Mouse (Mus musculus) MEL (cell line): ENCODE results near the gene Olfr805. TPM values are rescaled to one million over a fixed set of nuclear protein-coding genes. Genes with fewer than 3 reads are reported as not detected.

Experiments used
- DNase-seq: peaks from one replicate; pipeline ENCODE4 v3.0.0; 2011; ENCODE audit warnings: low read depth, low spot score
- H3K27ac ChIP-seq: 2 replicates; pipeline ENCODE4 v1.5.1; 2012; ENCODE audit warnings: low read depth, mild to moderate bottlenecking, control low read depth, low read length, moderate library complexity; ENCODE audit not compliant: control insufficient read depth
- H3K27me3 ChIP-seq, 2 experiments: fragments of 150-350 bp in 1 of 2; sonication (generic) in 1 of 2; 2 replicates each; pipeline ENCODE4 v1.6.1; 2012; ENCODE audit warnings: low read length in 2 of 2, mild to moderate bottlenecking in 2 of 2, improper control_type of control experiment in 1 of 2, moderate library complexity in 1 of 2; ENCODE audit not compliant: insufficient read depth in 2 of 2, control insufficient read depth in 1 of 2
- H3K36me3 ChIP-seq, 2 experiments: 2 replicates each; pipeline ENCODE4 v1.6.1; 2012 to 2014; ENCODE audit warnings: low read length in 2 of 2, improper control_type of control experiment in 1 of 2, inconsistent platforms in 1 of 2, mild to moderate bottlenecking in 1 of 2; ENCODE audit not compliant: insufficient read depth in 2 of 2, control insufficient read depth in 1 of 2
- H3K4me1 ChIP-seq, 2 experiments: fragments of 150-350 bp in 1 of 2; sonication (generic) in 1 of 2; 2 replicates each; pipeline ENCODE4 v1.6.1; 2012; ENCODE audit warnings: low read length in 2 of 2, improper control_type of control experiment in 1 of 2, mild to moderate bottlenecking in 1 of 2; ENCODE audit not compliant: insufficient read depth in 2 of 2, control insufficient read depth in 1 of 2
- H3K4me3 ChIP-seq, 2 experiments: fragments of 150-350 bp in 1 of 2; sonication (generic) in 1 of 2; 2 replicates each; pipeline ENCODE4 v1.5.1; 2012; ENCODE audit warnings: low read depth in 2 of 2, low read length in 2 of 2, mild to moderate bottlenecking in 2 of 2, moderate library complexity in 2 of 2, control low read depth in 1 of 2, improper control_type of control experiment in 1 of 2; ENCODE audit not compliant: control insufficient read depth in 1 of 2, insufficient read depth in 1 of 2
- H3K79me2 ChIP-seq: 2 replicates; pipeline ENCODE4 v1.6.1; 2012; ENCODE audit warnings: mild to moderate bottlenecking, low read length, moderate library complexity; ENCODE audit not compliant: control insufficient read depth, poor library complexity, insufficient read depth
- H3K9ac ChIP-seq: 2 replicates; pipeline ENCODE4 v1.6.1; 2012; ENCODE audit warnings: low read depth, mild to moderate bottlenecking, control low read depth, low read length, moderate library complexity; ENCODE audit not compliant: control insufficient read depth, poor library complexity, severe bottlenecking
- H3K9me3 ChIP-seq: fragments of 150-350 bp; sonication (generic); replicated peaks from 2 replicates; pipeline ENCODE4 v1.6.1; 2012; ENCODE audit warnings: mild to moderate bottlenecking, low read length, improper control_type of control experiment, moderate library complexity; ENCODE audit not compliant: insufficient read depth
- CHD2 ChIP-seq: IDR thresholded peaks from 2 replicates; pipeline ENCODE4 v1.6.1; 2011; ENCODE audit warnings: low read length, improper control_type of control experiment
- E2F4 ChIP-seq: IDR thresholded peaks from 2 replicates; pipeline ENCODE4 v1.6.1; 2011; ENCODE audit warnings: low read depth, low read length, improper control_type of control experiment, borderline replicate concordance
- ELF1 ChIP-seq: IDR thresholded peaks from 2 replicates; pipeline ENCODE4 v1.6.1; 2014; ENCODE audit warnings: low read depth, mild to moderate bottlenecking, inconsistent platforms, low read length, improper control_type of control experiment, moderate library complexity
- HCFC1 ChIP-seq: IDR thresholded peaks from 2 replicates; pipeline ENCODE4 v1.6.1; 2012; ENCODE audit warnings: low read depth, mild to moderate bottlenecking, inconsistent platforms, low read length, improper control_type of control experiment, moderate library complexity
- MAFK ChIP-seq: IDR thresholded peaks from 2 replicates; pipeline ENCODE4 v1.6.1; 2011; ENCODE audit warnings: low read depth, mild to moderate bottlenecking, low read length, improper control_type of control experiment, borderline replicate concordance
- MAX ChIP-seq: IDR thresholded peaks from 2 replicates; pipeline ENCODE4 v1.6.1; 2011; ENCODE audit warnings: low read length, improper control_type of control experiment
- MAZ ChIP-seq: IDR thresholded peaks from 2 replicates; pipeline ENCODE4 v1.6.1; 2012; ENCODE audit warnings: low read depth, mild to moderate bottlenecking, inconsistent platforms, low read length, improper control_type of control experiment
- MEF2A ChIP-seq: IDR thresholded peaks from 2 replicates; pipeline ENCODE4 v1.6.1; 2014; ENCODE audit warnings: low read depth, mild to moderate bottlenecking, inconsistent platforms, low read length, improper control_type of control experiment; ENCODE audit not compliant: poor library complexity, insufficient replicate concordance, severe bottlenecking; ENCODE audit errors: extremely low read depth
- NELFE ChIP-seq: IDR thresholded peaks from 2 replicates; pipeline ENCODE4 v1.6.1; 2011; ENCODE audit warnings: low read depth, low read length, improper control_type of control experiment
- NRF1 ChIP-seq: IDR thresholded peaks from 2 replicates; pipeline ENCODE4 v1.6.1; 2014; ENCODE audit warnings: low read depth, mild to moderate bottlenecking, inconsistent platforms, low read length, improper control_type of control experiment, moderate library complexity; ENCODE audit not compliant: poor library complexity, insufficient read depth, severe bottlenecking
- POLR2AphosphoS2 ChIP-seq: IDR thresholded peaks from 2 replicates; pipeline ENCODE4 v1.6.1; 2011; ENCODE audit warnings: low read length, improper control_type of control experiment
- RAD21 ChIP-seq: IDR thresholded peaks from 2 replicates; pipeline ENCODE4 v1.6.1; 2011; ENCODE audit warnings: mild to moderate bottlenecking, low read depth, low read length, improper control_type of control experiment
- RCOR1 ChIP-seq: IDR thresholded peaks from 2 replicates; pipeline ENCODE4 v1.6.1; 2012; ENCODE audit warnings: low read depth, mild to moderate bottlenecking, inconsistent platforms, low read length, improper control_type of control experiment
- TBP ChIP-seq: IDR thresholded peaks from 2 replicates; pipeline ENCODE4 v1.8.0; 2011; ENCODE audit warnings: low read depth, low read length, improper control_type of control experiment
- TCF12 ChIP-seq: IDR thresholded peaks from 2 replicates; pipeline ENCODE4 v1.6.1; 2014; ENCODE audit warnings: low read depth, mild to moderate bottlenecking, inconsistent platforms, low read length, improper control_type of control experiment, moderate library complexity
- USF1 ChIP-seq: IDR thresholded peaks from 2 replicates; pipeline ENCODE4 v1.6.1; 2014; ENCODE audit warnings: low read depth, mild to moderate bottlenecking, inconsistent platforms, low read length, improper control_type of control experiment, moderate library complexity
- USF2 ChIP-seq, 2 experiments: IDR thresholded peaks; 2 replicates each; pipeline ENCODE4 v1.6.1; 2011 to 2012; ENCODE audit warnings: improper control_type of control experiment in 2 of 2, low read length in 2 of 2, borderline replicate concordance in 1 of 2, inconsistent platforms in 1 of 2, low read depth in 1 of 2, mild to moderate bottlenecking in 1 of 2; ENCODE audit not compliant: insufficient read depth in 1 of 2
- ZC3H11A ChIP-seq: IDR thresholded peaks from 2 replicates; pipeline ENCODE4 v1.6.1; 2012; ENCODE audit warnings: low read depth, mild to moderate bottlenecking, inconsistent platforms, low read length, improper control_type of control experiment
- ZKSCAN1 ChIP-seq: IDR thresholded peaks from 2 replicates; pipeline ENCODE4 v1.6.1; 2012; ENCODE audit warnings: low read depth, mild to moderate bottlenecking, inconsistent platforms, low read length, improper control_type of control experiment, moderate library complexity
- ZNF384 ChIP-seq: IDR thresholded peaks from 2 replicates; pipeline ENCODE4 v1.6.1; 2012; ENCODE audit warnings: low read depth, mild to moderate bottlenecking, inconsistent platforms, low read length, improper control_type of control experiment
- polyA plus RNA-seq, 2 experiments: library from polyadenylated mRNA; stranded (reverse) in 1 of 2; unstranded in 1 of 2; fragments of >175 nt in 1 of 2; fragments of >200 nt in 1 of 2; gene quantifications; 2 replicates each; pipeline versions ENCODE4 v1.2.1 to v1.2.4; 2012; ENCODE audit warnings: low replicate concordance in 2 of 2, low read depth in 1 of 2; ENCODE audit not compliant: insufficient read length in 2 of 2, insufficient read depth in 1 of 2, missing spikeins in 1 of 2
- total RNA-seq: library from RNA; depleted of rRNA; stranded (reverse); fragments of 300-350 nt; gene quantifications from 2 replicates; pipeline ENCODE4 v1.2.3, GENCODE M21; 2012

Olfr805 gene
- total and polyA plus RNA-seq, 3 experiments: not detected

DNA sequence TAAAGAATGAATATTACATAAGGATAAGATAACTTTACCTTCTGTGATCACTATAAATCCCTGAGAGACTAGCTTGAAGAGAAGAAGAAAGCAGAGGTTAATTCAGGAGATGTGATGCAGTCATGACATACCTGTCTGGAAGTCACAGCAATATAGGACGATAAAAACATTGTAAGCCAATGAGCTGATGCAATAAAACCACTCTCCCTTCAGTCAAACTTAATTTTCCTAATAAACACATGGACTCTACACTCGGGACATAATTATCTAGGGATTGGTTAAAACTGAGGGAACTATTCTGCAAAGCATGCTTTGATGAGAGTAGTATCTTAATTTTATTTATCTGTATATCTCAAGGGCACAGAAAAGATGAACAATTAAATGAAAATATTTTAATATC lies 35.0 kb downstream of the Olfr805 start, which contains the start of gene Olfr803:
Gene Olfr803, minus strand, starts transcription at position 101 of the 400 bp plus-strand sequence.
- Histone ChIP-seq H3K27me3 (no peaks in the 10 kb centered on the region), H3K9ac (no peak within 1 kb of the TSS), H3K4me3 (no peak within 1 kb of the TSS), H3K9me3 (no peaks in the 10 kb centered on the region), H3K79me2 (no peaks in the 10 kb centered on the region), H3K36me3 (no peaks in the 10 kb centered on the region), H3K27ac (no peak within 1 kb of the TSS), H3K4me1 (no peaks in the 10 kb centered on the region)
- TF ChIP-seq MAFK (no peak), ZC3H11A (no peak), ZNF384 (no peak), MAZ (no peak), ELF1 (no peak), CHD2 (no peak), USF1 (no peak)
- no peak for DNase-seq

DNA sequence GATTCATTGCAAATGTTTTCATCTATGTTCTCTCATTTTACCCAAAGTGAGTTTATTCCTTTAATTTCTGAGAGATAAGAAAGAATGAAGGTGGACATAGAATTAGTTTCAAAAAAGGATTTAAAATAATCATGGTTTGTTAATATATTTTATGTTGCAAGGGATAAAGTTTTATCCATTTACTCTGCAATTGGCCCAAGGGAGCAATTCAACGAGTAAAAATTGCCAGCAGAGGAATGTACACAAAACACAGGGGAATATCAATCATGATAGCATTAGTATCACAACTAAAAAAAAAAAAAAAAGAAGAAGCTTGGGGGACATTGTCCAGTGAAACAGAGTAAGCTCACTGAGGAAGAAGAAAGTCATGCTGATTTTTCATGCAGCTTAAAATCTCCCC lies 41.1 kb downstream of the Olfr805 start, which contains the start of gene Olfr802:
Gene Olfr802, minus strand, starts transcription at position 101 of the 400 bp plus-strand sequence.
- no peaks in the 10 kb centered on the region for H3K9me3 ChIP-seq
- DNase-seq: no peak
- H3K4me3 ChIP-seq: no peak within 1 kb of the TSS
- H3K4me1 ChIP-seq: no peaks in the 10 kb centered on the region
- H3K36me3 ChIP-seq: no peaks in the 10 kb centered on the region
- no peaks in the 10 kb centered on the region for H3K27me3 ChIP-seq
- no peak within 1 kb of the TSS for H3K27ac ChIP-seq
- H3K79me2 ChIP-seq: no peaks in the 10 kb centered on the region
- H3K9ac ChIP-seq: no peak within 1 kb of the TSS
- no peak for TF ChIP-seq ZKSCAN1
- TF ChIP-seq TBP: no peak
- no peak for TF ChIP-seq RAD21
- TF ChIP-seq NRF1: no peak
- no peak for TF ChIP-seq TCF12
- TF ChIP-seq E2F4: no peak
- no peak for TF ChIP-seq MAX
- no peak for TF ChIP-seq NELFE
- no peak for TF ChIP-seq RCOR1
- TF ChIP-seq POLR2AphosphoS2: no peak
- no peak for TF ChIP-seq USF2 (IDR thresholded peaks at IDR 0.05; ENCODE audit: borderline replicate concordance in 1 of 2, insufficient read depth in 1 of 2, low read depth in 1 of 2, low read length in 2 of 2)
- no peak for TF ChIP-seq HCFC1
- no peak for TF ChIP-seq MEF2A
